Mouse (Mus musculus): ENCODE results near the gene Smg5. TPM values are rescaled to one million over a fixed set of nuclear protein-coding genes. Genes with fewer than 3 reads are reported as not detected.
"Not testable (repeated sequence)": the region's sequence is repeated elsewhere in the genome, so short reads cannot be mapped to it uniquely, and the experiment has no call there.

Smg5 gene
- 50.4 and 64.5 TPM in 2 replicates for polyA plus RNA-seq (2012; rRNA removed)

- DNase-seq (ENCODE audit: low read depth): peak; percentile 49
Observed at GRCm38 (mm10) chr3:88336058-88337013, at the start of gene Smg5, which contains the start of gene Tmem79. Gene Smg5, plus strand, starts transcription at chr3:88336260. Gene Tmem79, minus strand, starts transcription at chr3:88336148.

- DNase-seq (ENCODE audit: low read depth): no peak
Observed at GRCm38 (mm10) chr3:88287110-88287509, 49.0 kb upstream of the Smg5 start, which contains the start of gene Gm38392. Gene Gm38392, minus strand, starts transcription at chr3:88287210.

GRCm38 (mm10) chr3:88288133-88288713 lies 47.8 kb upstream of the Smg5 start:
- DNase-seq (ENCODE audit: low read depth): not testable (repeated sequence)

- no peak for DNase-seq (ENCODE audit: low read depth)
Observed at GRCm38 (mm10) chr3:88291970-88292369, 44.1 kb upstream of the Smg5 start.

GRCm38 (mm10) chr3:88295272-88295671 lies 40.8 kb upstream of the Smg5 start:
- DNase-seq (ENCODE audit: low read depth): not testable (repeated sequence)

- DNase-seq (ENCODE audit: low read depth): no peak
Observed at GRCm38 (mm10) chr3:88296110-88296560, 39.9 kb upstream of the Smg5 start.

- DNase-seq (ENCODE audit: low read depth): peak; percentile 96
Observed at GRCm38 (mm10) chr3:88296561-88297318, 39.3 kb upstream of the Smg5 start, which contains the start of the genes Tsacc and Cct3. Gene Tsacc, minus strand, starts transcription at chr3:88296999. Gene Cct3, plus strand, starts transcription at chr3:88297116.

- peak; percentile 10 for DNase-seq (ENCODE audit: low read depth)
Observed at GRCm38 (mm10) chr3:88297321-88297851, 38.7 kb upstream of the Smg5 start.

- no peak for DNase-seq (ENCODE audit: low read depth)
Observed at GRCm38 (mm10) chr3:88299172-88299571, 36.9 kb upstream of the Smg5 start.

- peak; percentile 50 for DNase-seq (ENCODE audit: low read depth)
Observed at GRCm38 (mm10) chr3:88324951-88325405, 11.1 kb upstream of the Smg5 start, which contains the start of gene Glmp. Gene Glmp, plus strand, starts transcription at chr3:88325023.

GRCm38 (mm10) chr3:88328956-88329355 lies 7.1 kb upstream of the Smg5 start:
- no peak for DNase-seq (ENCODE audit: low read depth)

- no peak for DNase-seq (ENCODE audit: low read depth)
Observed at GRCm38 (mm10) chr3:88331282-88331681, 4.8 kb upstream of the Smg5 start.

- peak; percentile 63 for DNase-seq (ENCODE audit: low read depth)
Observed at GRCm38 (mm10) chr3:88334029-88334658, 1.9 kb upstream of the Smg5 start.

GRCm38 (mm10) chr3:88334902-88335435 lies 1.1 kb upstream of the Smg5 start:
- no peak for DNase-seq (ENCODE audit: low read depth)

- DNase-seq (ENCODE audit: low read depth): no peak
Observed at GRCm38 (mm10) chr3:88335436-88336053, 515 bp upstream of the Smg5 start.

- DNase-seq (ENCODE audit: low read depth): peak; percentile 79
Observed at GRCm38 (mm10) chr3:88337367-88338020, 1.4 kb downstream of the Smg5 start.

- DNase-seq (ENCODE audit: low read depth): no peak
Observed at GRCm38 (mm10) chr3:88338316-88338715, 2.3 kb downstream of the Smg5 start.

- DNase-seq (ENCODE audit: low read depth): no peak
Observed at GRCm38 (mm10) chr3:88339006-88339405, 2.9 kb downstream of the Smg5 start.

- DNase-seq (ENCODE audit: low read depth): no peak
Observed at GRCm38 (mm10) chr3:88350732-88351131, 14.7 kb downstream of the Smg5 start.
